Mouse (Mus musculus): Measurements from ENCODE around the gene Tnfrsf12a.

DNA sequence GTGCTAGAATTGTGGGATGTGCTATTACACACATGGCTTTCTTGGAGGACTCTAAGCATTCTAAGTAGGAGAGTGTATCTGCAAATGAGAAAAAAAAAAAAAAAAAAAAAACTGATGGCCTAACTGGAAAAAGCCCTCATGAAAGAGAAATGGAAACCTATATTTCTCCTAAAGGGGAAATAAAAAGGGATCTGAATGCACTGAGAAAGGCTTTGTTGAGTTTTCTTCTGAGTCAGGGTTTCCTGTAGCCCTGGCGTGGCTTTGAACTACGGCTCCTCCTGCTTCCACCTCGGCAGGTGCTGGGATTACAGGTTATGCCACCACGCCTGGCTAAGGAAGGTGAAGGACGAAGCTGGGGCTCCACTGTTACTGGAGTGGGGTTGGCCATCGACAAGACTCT, 23.3 kb downstream of the Tnfrsf12a start:
- TF ChIP-seq POLR2A (IDR thresholded peaks at IDR 0.05; ENCODE audit: borderline replicate concordance, extremely low read depth, low read depth, low read length) (no peak), CTCF (IDR thresholded peaks at IDR 0.05; ENCODE audit: insufficient read depth, low read length) (no peak)

Measured in lung, adult 2 months (tissue).